Mouse (Mus musculus) sigmoid colon, adult 10 weeks (tissue): ENCODE data around the gene Gm6309. TPM values are rescaled to one million over a fixed set of nuclear protein-coding genes. Genes with fewer than 3 reads are reported as not detected.

Experiments used
- polyA plus RNA-seq: library from polyadenylated mRNA; stranded (reverse); fragments of 350-450 nt; fragmentation: Illumina TruSeq; extraction: RNeasy Lipid Tissue Mini Kit (QIAGEN cat#74804); gene quantifications from one replicate; pipeline ENCODE4 v1.2.3, GENCODE M21; 2014; ENCODE audit warnings: low read depth, low replicate concordance

The Gm6309 gene
- not detected for polyA plus RNA-seq

DNA sequence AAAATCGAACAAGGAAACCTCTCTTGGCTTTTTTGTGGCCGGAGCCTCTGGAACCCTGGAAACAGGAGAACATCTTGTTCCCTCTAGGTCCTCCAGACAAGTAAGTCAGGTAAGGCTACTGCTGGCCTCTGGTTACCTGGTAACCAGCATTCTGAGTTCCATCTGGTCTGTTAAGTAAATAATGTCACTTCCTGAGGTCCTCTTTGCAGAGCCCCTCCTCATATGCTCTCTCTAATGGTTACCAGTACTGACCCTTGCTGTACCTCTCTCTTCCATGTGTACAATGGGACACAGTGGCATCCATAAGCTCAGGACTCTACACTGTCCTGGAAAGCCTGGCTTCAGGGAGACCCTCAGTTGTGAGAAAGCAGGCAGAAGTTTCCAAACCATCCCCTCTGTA, at the start of gene Gm6309:
TSS of gene Gm6309 (minus strand) at position 101 of the 400 bp plus-strand sequence.

DNA sequence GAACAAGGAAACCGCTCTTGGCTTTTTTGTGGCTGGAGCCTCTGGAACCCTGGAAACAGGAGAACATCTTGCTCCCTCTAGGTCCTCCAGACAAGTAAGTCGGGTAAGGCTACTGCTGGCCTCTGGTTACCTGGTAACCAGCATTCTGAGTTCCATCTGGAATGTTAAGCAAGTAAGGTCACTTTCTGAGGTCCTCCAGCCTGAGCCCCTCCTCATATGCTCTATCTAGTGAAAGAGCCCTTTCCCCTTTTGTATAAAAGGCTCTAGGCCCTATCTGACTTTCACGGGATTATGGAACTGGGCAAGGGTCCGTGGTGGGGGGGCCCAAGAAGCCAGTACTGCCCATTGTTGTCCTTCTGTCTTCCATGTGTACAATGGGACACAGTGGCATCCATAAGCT, 14.7 kb upstream of the Gm6309 start, which contains the start of gene 1700001J03Rik:
TSS of gene 1700001J03Rik (minus strand) at position 101 of the 400 bp plus-strand sequence.

DNA sequence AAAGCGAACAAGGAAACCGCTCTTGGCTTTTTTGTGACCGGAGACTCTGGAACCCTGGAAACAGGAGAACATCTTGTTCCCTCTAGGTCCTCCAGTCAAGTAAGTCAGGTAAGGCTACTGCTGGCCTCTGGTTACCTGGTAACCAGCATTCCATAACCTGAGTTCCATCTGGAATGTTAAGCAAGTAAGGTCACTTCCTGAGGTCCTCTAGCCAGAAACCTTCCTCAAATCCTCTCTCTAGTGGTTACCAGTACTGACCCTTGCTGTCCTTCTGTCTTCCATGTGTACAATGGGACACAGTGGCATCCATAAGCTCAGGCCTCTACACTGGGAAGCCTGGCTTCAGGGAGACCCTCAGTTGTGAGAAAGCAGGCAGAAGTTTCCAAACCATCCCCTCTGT, 10.1 kb downstream of the Gm6309 start, which contains the start of gene Gm5565:
TSS of gene Gm5565 (minus strand) at position 101 of the 400 bp plus-strand sequence.

Other genes starting within 250 kb of the Gm6309 start
- not detected for gene Cyp3a25, start 161.1 kb downstream of the Gm6309 start, polyA plus RNA-seq
- gene Cyp3a59, start 91.5 kb downstream of the Gm6309 start, polyA plus RNA-seq = not detected
- gene Gm5565, start 10.2 kb downstream of the Gm6309 start, polyA plus RNA-seq = not detected
- gene 1700001J03Rik, start 14.6 kb upstream of the Gm6309 start, polyA plus RNA-seq = not detected
- 83.7 TPM for gene Rnf6, start 50.8 kb upstream of the Gm6309 start, polyA plus RNA-seq
- gene Cdk8, start 60.5 kb upstream of the Gm6309 start, polyA plus RNA-seq = 124 TPM
- gene Wasf3, start 214.3 kb upstream of the Gm6309 start, polyA plus RNA-seq = 5.1 TPM